Mouse (Mus musculus) thymus, postnatal 14 days (tissue): Measurements from ENCODE around the gene Btaf1.
"Not testable (repeated sequence)": the region's sequence is repeated elsewhere in the genome, so short reads cannot be mapped to it uniquely, and the experiment has no call there.

Experiments
- DNase-seq: peaks from one replicate; pipeline ENCODE4 v3.0.0; 2021

Btaf1 gene

GRCm38 (mm10) chr19:36922936-36923335 lies 2.9 kb upstream of the Btaf1 start:
- no peak for DNase-seq

GRCm38 (mm10) chr19:36926553-36927236 lies 816 bp downstream of the Btaf1 start:
- DNase-seq, result peak; percentile 28

GRCm38 (mm10) chr19:36927800-36928361 lies 2.0 kb downstream of the Btaf1 start:
- no peak for DNase-seq

GRCm38 (mm10) chr19:36929816-36930215 lies 3.9 kb downstream of the Btaf1 start:
- DNase-seq, result no peak

GRCm38 (mm10) chr19:36932097-36932496 lies 6.2 kb downstream of the Btaf1 start:
- no peak for DNase-seq

GRCm38 (mm10) chr19:36932613-36933012 lies 6.7 kb downstream of the Btaf1 start:
- DNase-seq, result peak; percentile 50

GRCm38 (mm10) chr19:36936285-36936684 lies 10.4 kb downstream of the Btaf1 start:
- DNase-seq, result no peak

GRCm38 (mm10) chr19:36938008-36938407 lies 12.1 kb downstream of the Btaf1 start:
- DNase-seq, result no peak

- no peak for DNase-seq
Observed at GRCm38 (mm10) chr19:36940064-36940463, 14.2 kb downstream of the Btaf1 start.

- no peak for DNase-seq
Observed at GRCm38 (mm10) chr19:36953637-36954206, 27.8 kb downstream of the Btaf1 start.

- DNase-seq, result no peak
Observed at GRCm38 (mm10) chr19:36958331-36958730, 32.5 kb downstream of the Btaf1 start.

GRCm38 (mm10) chr19:36961320-36961719 lies 35.4 kb downstream of the Btaf1 start:
- no peak for DNase-seq

- not testable (repeated sequence) for DNase-seq
Observed at GRCm38 (mm10) chr19:36962544-36963260, 36.8 kb downstream of the Btaf1 start.

- DNase-seq, result no peak
Observed at GRCm38 (mm10) chr19:37004557-37004956, 78.7 kb downstream of the Btaf1 start.

GRCm38 (mm10) chr19:37009878-37010281 lies 84.0 kb downstream of the Btaf1 start:
- no peak for DNase-seq

- DNase-seq, result no peak
Observed at GRCm38 (mm10) chr19:37013461-37013860, 87.6 kb downstream of the Btaf1 start.

- DNase-seq, result no peak
Observed at GRCm38 (mm10) chr19:37014173-37014939, 88.5 kb downstream of the Btaf1 start.

GRCm38 (mm10) chr19:37016890-37017289 lies 91.0 kb downstream of the Btaf1 start:
- DNase-seq, result no peak

- DNase-seq, result peak; percentile 71
Observed at GRCm38 (mm10) chr19:37018411-37018810, 92.5 kb downstream of the Btaf1 start.

- DNase-seq, result no peak
Observed at GRCm38 (mm10) chr19:37018931-37019330, 93.1 kb downstream of the Btaf1 start.

GRCm38 (mm10) chr19:37020531-37020930 lies 94.7 kb downstream of the Btaf1 start:
- no peak for DNase-seq

GRCm38 (mm10) chr19:37020951-37021350 lies 95.1 kb downstream of the Btaf1 start:
- DNase-seq, result no peak

GRCm38 (mm10) chr19:37022146-37022545 lies 96.3 kb downstream of the Btaf1 start:
- no peak for DNase-seq
